Mouse (Mus musculus) C2C12 (cell line): ENCODE data around the gene Olfr535. TPM values are rescaled to one million over a fixed set of nuclear protein-coding genes. Genes with fewer than 3 reads are reported as not detected.
"Not testable (repeated sequence)": the region's sequence is repeated elsewhere in the genome, so short reads cannot be mapped to it uniquely, and the experiment has no call there.

Experiments used
- H3K27me3 ChIP-seq: one replicate; pipeline ENCODE4 v1.6.1; 2011; ENCODE audit not compliant: control insufficient read depth, insufficient read depth, insufficient read length
- H3K36me3 ChIP-seq: one replicate; pipeline ENCODE4 v1.6.1; 2011; ENCODE audit not compliant: control insufficient read depth, insufficient read depth
- H3K4me3 ChIP-seq: one replicate; pipeline ENCODE4 v1.5.1; 2011; ENCODE audit warnings: mild to moderate bottlenecking, control low read depth; ENCODE audit not compliant: poor library complexity, insufficient read depth, severe bottlenecking
- H3K79me2 ChIP-seq: one replicate; pipeline ENCODE4 v1.6.1; 2011; ENCODE audit not compliant: control insufficient read depth, insufficient read depth
- H3K79me3 ChIP-seq: one replicate; pipeline ENCODE4 v1.6.1; 2011; ENCODE audit warnings: low read depth, control low read depth
- H3ac ChIP-seq: one replicate; pipeline ENCODE3; 2011; ENCODE audit warnings: low read depth; ENCODE audit not compliant: control insufficient read depth, insufficient read length
- CEBPB ChIP-seq: IDR thresholded peaks from one replicate; pipeline ENCODE4 v1.6.1; 2011; ENCODE audit warnings: low read depth, mild to moderate bottlenecking, control low read depth, moderate library complexity
- CTCF ChIP-seq: IDR thresholded peaks from one replicate; pipeline ENCODE4 v1.5.1; 2011; ENCODE audit not compliant: control insufficient read depth, insufficient read depth, insufficient read length
- FOSL1 ChIP-seq: IDR thresholded peaks from one replicate; pipeline ENCODE4 v1.8.0; 2011; ENCODE audit warnings: mild to moderate bottlenecking, low read length; ENCODE audit not compliant: poor library complexity, insufficient read depth, severe bottlenecking
- MAX ChIP-seq: IDR thresholded peaks from one replicate; pipeline ENCODE4 v1.6.1; 2011; ENCODE audit warnings: mild to moderate bottlenecking, control low read depth
- MYOD1 ChIP-seq: IDR thresholded peaks from one replicate; pipeline ENCODE4 v1.6.1; 2011; ENCODE audit warnings: low read depth; ENCODE audit not compliant: control insufficient read depth, insufficient read length
- MYOG ChIP-seq: IDR thresholded peaks from one replicate; pipeline ENCODE4 v1.6.1; 2011; ENCODE audit not compliant: control insufficient read depth, insufficient read length; ENCODE audit errors: extremely low read depth
- USF1 ChIP-seq: IDR thresholded peaks from one replicate; pipeline ENCODE4 v1.6.1; 2011; ENCODE audit warnings: low read depth, mild to moderate bottlenecking, control low read depth, moderate library complexity
- long read RNA-seq, 2 experiments: library from polyadenylated mRNA; unstranded; transcript quantifications; one replicate each; pipeline ENCODE4 v2.0.0; 2019 to 2020
- polyA plus RNA-seq: library from polyadenylated mRNA; unstranded; fragments of >200 nt; fragmentation: generic; extraction: Trizol; gene quantifications from one replicate; pipeline ENCODE4 v1.2.1, GENCODE M21; 2012; ENCODE audit warnings: missing spikeins

Gene Olfr535
- polyA plus RNA-seq, result not detected
- long read RNA-seq, experiment 1, result 0 reads
- long read RNA-seq, experiment 2, result 0 reads

DNA sequence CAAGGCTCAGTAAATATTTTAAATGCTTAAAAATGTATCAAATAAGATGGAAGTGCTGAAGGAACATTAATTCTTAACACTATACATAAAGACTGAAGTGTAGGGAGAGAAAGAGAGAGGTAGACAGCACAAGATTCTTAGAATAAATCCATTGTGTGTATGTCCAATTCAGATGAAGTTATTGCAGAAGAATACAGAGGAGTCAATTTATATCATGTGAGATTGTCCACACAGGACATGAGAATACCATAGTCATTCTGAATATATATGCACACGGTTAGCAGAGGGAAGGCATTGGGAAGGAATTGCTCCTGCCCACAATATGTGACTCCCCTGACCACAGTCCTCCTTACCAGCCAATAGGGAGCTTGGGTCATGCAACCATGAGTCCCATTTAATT is at the start of gene Olfr535:
Gene Olfr535 (plus strand): TSS at position 301 of the 400 bp plus-strand sequence.
- Histone ChIP-seq H3ac (no peak within 1 kb of the TSS), H3K79me3 (no peaks in the 10 kb centered on the region), H3K4me3 (no peak within 1 kb of the TSS), H3K27me3 (no peaks in the 10 kb centered on the region), H3K36me3 (no peaks in the 10 kb centered on the region), H3K79me2 (no peaks in the 10 kb centered on the region)
- TF ChIP-seq FOSL1, result no peak
- TF ChIP-seq MYOG, result no peak
- no peak for TF ChIP-seq MYOD1
- no peak for TF ChIP-seq USF1

DNA sequence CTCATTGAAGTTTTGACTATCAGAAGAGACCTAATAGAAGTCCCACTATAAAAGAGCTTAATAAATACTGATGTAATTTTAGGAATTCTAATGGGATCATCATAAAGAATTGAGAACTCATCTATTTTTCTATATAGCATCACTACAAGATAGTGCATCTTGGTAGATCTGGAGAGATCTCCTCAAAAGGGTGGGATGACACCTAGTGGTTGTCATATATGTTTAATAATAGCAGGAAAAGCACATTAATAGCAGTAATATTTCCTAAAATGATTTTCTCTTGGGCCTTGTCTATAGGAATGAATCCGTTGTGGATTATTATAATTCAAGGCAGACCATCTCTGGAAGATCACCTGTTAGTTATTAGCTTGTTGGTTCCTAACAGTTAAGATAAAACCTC is 40.9 kb upstream of the Olfr535 start:
- no peaks in the 10 kb centered on the region for H3K79me2 ChIP-seq
- H3ac ChIP-seq, result no peak overlapping the region
- no peaks in the 10 kb centered on the region for H3K79me3 ChIP-seq
- TF ChIP-seq FOSL1 (no peak), MYOG (no peak), MAX (no peak), CEBPB (no peak)
- no peaks in the 10 kb centered on the region for H3K27me3 ChIP-seq
- H3K36me3 ChIP-seq, result no peaks in the 10 kb centered on the region
- no peak overlapping the region for H3K4me3 ChIP-seq

GRCm38 (mm10) chr7:140463070-140463469 is 20.9 kb upstream of the Olfr535 start, which contains the start of gene Olfr533:
Olfr533 (plus strand) TSS chr7:140463370.
- not testable (repeated sequence) for H3K79me2 ChIP-seq, H3ac ChIP-seq, H3K27me3 ChIP-seq, H3K4me3 ChIP-seq, H3K36me3 ChIP-seq, H3K79me3 ChIP-seq

GRCm38 (mm10) chr7:140477886-140478285 is 6.1 kb upstream of the Olfr535 start:
- H3K79me2 ChIP-seq, result no peaks in the 10 kb centered on the region
- no peak overlapping the region for H3K4me3 ChIP-seq
- H3K36me3 ChIP-seq, result no peaks in the 10 kb centered on the region
- no peak overlapping the region for H3ac ChIP-seq
- no peaks in the 10 kb centered on the region for H3K27me3 ChIP-seq
- TF ChIP-seq USF1 (no peak), MYOD1 (no peak), FOSL1 (no peak), MAX (no peak), CEBPB (no peak), CTCF (no peak), MYOG (no peak)
- no peaks in the 10 kb centered on the region for H3K79me3 ChIP-seq

DNA sequence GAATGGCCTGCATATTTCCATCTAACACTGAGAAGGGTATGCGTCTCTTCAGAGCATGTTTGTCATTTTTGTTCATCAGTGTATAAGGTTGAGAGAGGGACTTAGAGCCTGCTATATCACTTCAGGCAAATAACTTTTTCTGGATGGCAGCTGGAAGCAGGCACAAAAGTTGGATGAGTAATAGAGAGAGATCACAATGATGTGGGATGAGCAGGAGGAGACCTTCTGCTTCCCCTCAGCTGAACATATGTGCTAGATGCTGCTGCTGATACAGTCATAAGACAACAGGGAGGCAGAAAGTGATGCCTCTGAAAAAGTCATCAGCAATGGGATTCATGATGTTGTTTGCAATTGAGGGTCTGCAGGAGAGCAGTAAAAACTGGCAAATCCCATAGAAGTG is 5.3 kb upstream of the Olfr535 start:
- Histone ChIP-seq H3K27me3 (no peaks in the 10 kb centered on the region), H3K4me3 (no peak overlapping the region), H3K79me3 (no peaks in the 10 kb centered on the region), H3ac (no peak overlapping the region), H3K79me2 (no peaks in the 10 kb centered on the region), H3K36me3 (no peaks in the 10 kb centered on the region)
- TF ChIP-seq USF1 (no peak), CEBPB (no peak), CTCF (no peak), MYOD1 (no peak), FOSL1 (no peak), MYOG (no peak), MAX (no peak)

GRCm38 (mm10) chr7:140488981-140489380 is 5.0 kb downstream of the Olfr535 start:
- H3K4me3 ChIP-seq, result no peak overlapping the region
- TF ChIP-seq MYOD1 (no peak), CTCF (no peak), MYOG (no peak), CEBPB (no peak), USF1 (no peak), MAX (no peak)

More at GRCm38 (mm10) chr7:140488981-140489380, 5.0 kb downstream of the Olfr535 start:
- Histone ChIP-seq H3ac (no peak overlapping the region), H3K36me3 (no peaks in the 10 kb centered on the region), H3K27me3 (no peaks in the 10 kb centered on the region), H3K79me3 (no peaks in the 10 kb centered on the region), H3K79me2 (no peaks in the 10 kb centered on the region)
